Mouse (Mus musculus): ENCODE measurements around the gene Il11ra2. TPM values are rescaled to one million over a fixed set of nuclear protein-coding genes. Genes with fewer than 3 reads are reported as not detected.

Il11ra2 gene
- total and polyA plus RNA-seq, 2 experiments from 2014 or later: not detected

Other genes with a start within 250 kb of the Il11ra2 start
- not detected in 2 replicates for gene Gm21586, start 222.5 kb downstream of the Il11ra2 start, total RNA-seq (2014; rRNA removed)
- not detected in 2 replicates for gene Gm21586, start 222.5 kb downstream of the Il11ra2 start, polyA plus RNA-seq (2015; fragmentation: Nextera tagmentation; extraction: Ambion mirVana)
- 0.78 and 1.6 TPM in 2 replicates for gene Gm2163, start 195.1 kb downstream of the Il11ra2 start, total RNA-seq (2014; rRNA removed)
- gene Gm2163, start 195.1 kb downstream of the Il11ra2 start, polyA plus RNA-seq (2015; fragmentation: Nextera tagmentation; extraction: Ambion mirVana): 0.09 and 0.10 TPM in 2 replicates
- gene Fam205a2, start 133.7 kb downstream of the Il11ra2 start, total RNA-seq (2014; rRNA removed): 1.8 TPM in 1 of 2 replicates, not detected in the other
- gene Fam205a2, start 133.7 kb downstream of the Il11ra2 start, polyA plus RNA-seq (2015; fragmentation: Nextera tagmentation; extraction: Ambion mirVana): not detected in 2 replicates
- not detected in 2 replicates for gene Gm10591, start 49.7 kb downstream of the Il11ra2 start, total RNA-seq (2014; rRNA removed)
- gene Gm10591, start 49.7 kb downstream of the Il11ra2 start, polyA plus RNA-seq (2015; fragmentation: Nextera tagmentation; extraction: Ambion mirVana): not detected in 2 replicates
- gene Gm2564, start 32.2 kb downstream of the Il11ra2 start, total RNA-seq (2014; rRNA removed): not detected in 2 replicates
- 0.68 and 1.0 TPM in 2 replicates for gene Gm2564, start 32.2 kb downstream of the Il11ra2 start, polyA plus RNA-seq (2015; fragmentation: Nextera tagmentation; extraction: Ambion mirVana)
- not detected in 2 replicates for gene Ccl27b, start 6.6 kb downstream of the Il11ra2 start, total RNA-seq (2014; rRNA removed)
- gene Ccl27b, start 6.6 kb downstream of the Il11ra2 start, polyA plus RNA-seq (2015; fragmentation: Nextera tagmentation; extraction: Ambion mirVana): 1.1 TPM in 1 of 2 replicates, not detected in the other
- gene 4930578G10Rik, start 73.7 kb upstream of the Il11ra2 start, total RNA-seq (2014; rRNA removed): not detected in 2 replicates
- 0.63 and 0.70 TPM in 2 replicates for gene 4930578G10Rik, start 73.7 kb upstream of the Il11ra2 start, polyA plus RNA-seq (2015; fragmentation: Nextera tagmentation; extraction: Ambion mirVana)
- not detected in 2 replicates for gene Ccl19, start 94.7 kb upstream of the Il11ra2 start, total RNA-seq (2014; rRNA removed)
- gene Ccl19, start 94.7 kb upstream of the Il11ra2 start, polyA plus RNA-seq (2015; fragmentation: Nextera tagmentation; extraction: Ambion mirVana): 0.74 and 0.83 TPM in 2 replicates
- gene Ccl21a, start 112.1 kb upstream of the Il11ra2 start, total RNA-seq (2014; rRNA removed): 3.1 TPM in 1 of 2 replicates, not detected in the other
- 0.24 and 0.79 TPM in 2 replicates for gene Ccl21a, start 112.1 kb upstream of the Il11ra2 start, polyA plus RNA-seq (2015; fragmentation: Nextera tagmentation; extraction: Ambion mirVana)
- gene Fam205a1, start 192.0 kb upstream of the Il11ra2 start, total RNA-seq (2014; rRNA removed): 0.07 TPM in 1 of 2 replicates, not detected in the other
- gene Fam205a1, start 192.0 kb upstream of the Il11ra2 start, polyA plus RNA-seq (2015; fragmentation: Nextera tagmentation; extraction: Ambion mirVana): 0.15 TPM in 1 of 2 replicates, not detected in the other
- 0.05 TPM in 1 of 2 replicates, not detected in the other for gene Gm12394, start 194.9 kb upstream of the Il11ra2 start, total RNA-seq (2014; rRNA removed)
- 0.55 and 0.68 TPM in 2 replicates for gene Gm12394, start 194.9 kb upstream of the Il11ra2 start, polyA plus RNA-seq (2015; fragmentation: Nextera tagmentation; extraction: Ambion mirVana)
- gene Fam205c, start 212.3 kb upstream of the Il11ra2 start, total RNA-seq (2014; rRNA removed): not detected in 2 replicates
- 4.7 TPM in 2 replicates for gene Fam205c, start 212.3 kb upstream of the Il11ra2 start, polyA plus RNA-seq (2015; fragmentation: Nextera tagmentation; extraction: Ambion mirVana)